Mouse (Mus musculus) R1 (cell line): ENCODE results near the gene Srp68.

Experiments used
- DNase-seq: peaks from one replicate; pipeline ENCODE4 v3.0.0-alpha.2; 2018; ENCODE audit warnings: low read depth, low spot score

Srp68 gene

GRCm38 (mm10) chr11:116274045-116274666 is at the start of gene Srp68:
Srp68 (minus strand) TSS chr11:116274217.
- peak; percentile 90 for DNase-seq

- peak; percentile 79 for DNase-seq
These were observed 45.0 kb upstream of the Srp68 start for GRCm38 (mm10) chr11:116318719-116319659.

GRCm38 (mm10) chr11:116312359-116312758 is 38.3 kb upstream of the Srp68 start:
- DNase-seq, result no peak

GRCm38 (mm10) chr11:116311169-116311568 is 37.2 kb upstream of the Srp68 start:
- DNase-seq, result no peak

GRCm38 (mm10) chr11:116309601-116310000 is 35.6 kb upstream of the Srp68 start:
- DNase-seq, result no peak

- DNase-seq, result peak; percentile 90
These were observed 33.9 kb upstream of the Srp68 start for GRCm38 (mm10) chr11:116307762-116308531.

GRCm38 (mm10) chr11:116307019-116307725 is 33.2 kb upstream of the Srp68 start, which contains the start of gene Exoc7:
Exoc7 (minus strand) TSS chr11:116307233.
- DNase-seq, result no peak

- DNase-seq, result peak; percentile 94
These were observed 32.3 kb upstream of the Srp68 start for GRCm38 (mm10) chr11:116306126-116306982.

GRCm38 (mm10) chr11:116305423-116305822 is 31.4 kb upstream of the Srp68 start:
- DNase-seq, result no peak

GRCm38 (mm10) chr11:116298621-116299020 is 24.6 kb upstream of the Srp68 start:
- no peak for DNase-seq

- no peak for DNase-seq
These were observed 24.2 kb upstream of the Srp68 start for GRCm38 (mm10) chr11:116298221-116298620.

GRCm38 (mm10) chr11:116297017-116297416 is 23.0 kb upstream of the Srp68 start:
- DNase-seq, result no peak

GRCm38 (mm10) chr11:116296191-116296734 is 22.2 kb upstream of the Srp68 start:
- no peak for DNase-seq

- DNase-seq, result peak; percentile 80
These were observed 20.3 kb upstream of the Srp68 start for GRCm38 (mm10) chr11:116294319-116294718.

GRCm38 (mm10) chr11:116293538-116294137 is 19.6 kb upstream of the Srp68 start:
- no peak for DNase-seq

GRCm38 (mm10) chr11:116292401-116292800 is 18.4 kb upstream of the Srp68 start:
- no peak for DNase-seq

- DNase-seq, result no peak
These were observed 16.5 kb upstream of the Srp68 start for GRCm38 (mm10) chr11:116290556-116290955.

GRCm38 (mm10) chr11:116287351-116287750 is 13.3 kb upstream of the Srp68 start:
- DNase-seq, result no peak

- DNase-seq, result no peak
These were observed 11.8 kb upstream of the Srp68 start for GRCm38 (mm10) chr11:116285770-116286191.

GRCm38 (mm10) chr11:116283982-116284381 is 10.0 kb upstream of the Srp68 start:
- no peak for DNase-seq
